Mouse (Mus musculus): ENCODE data around the gene Rbx1.

DNA sequence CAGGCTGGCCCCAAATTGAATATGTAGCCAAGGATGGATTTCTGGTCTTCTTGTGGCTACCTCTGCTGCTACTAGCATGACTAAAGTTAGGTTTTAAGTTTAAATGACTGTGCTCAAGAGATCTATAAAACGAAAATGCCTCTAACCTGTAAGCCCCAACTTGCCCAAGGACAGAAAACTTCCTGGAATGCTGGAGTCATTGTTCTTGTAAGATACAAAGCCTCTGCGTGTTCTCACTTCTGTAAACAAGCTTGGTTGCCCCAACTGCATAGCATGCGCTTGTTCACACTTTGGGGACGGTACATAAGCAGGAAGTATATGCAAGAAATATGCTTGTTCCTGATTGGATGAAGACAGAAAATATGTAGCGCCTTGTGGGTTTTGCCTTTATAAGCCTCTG is 52.7 kb downstream of the Rbx1 start:
- TF ChIP-seq CTCF (IDR thresholded peaks at IDR 0.05) (no peak), POLR2A (IDR thresholded peaks at IDR 0.05; ENCODE audit: insufficient read depth, low read depth, low read length) (no peak)

Data from heart, adult 2 months (tissue).